Mouse (Mus musculus) CH12.LX (cell line): ENCODE results near the gene Ssh3. TPM values are rescaled to one million over a fixed set of nuclear protein-coding genes. Genes with fewer than 3 reads are reported as not detected.

Experiments used
- DNase-seq: peaks from one replicate; pipeline ENCODE4 v3.0.0-alpha.2; 2013; ENCODE audit errors: extremely low read depth
- H3K27ac ChIP-seq: 2 replicates; pipeline ENCODE4 v1.5.1; 2012; ENCODE audit warnings: low read depth, mild to moderate bottlenecking, control low read depth, moderate library complexity; ENCODE audit not compliant: insufficient read depth
- H3K27me3 ChIP-seq: replicated peaks from 2 replicates; pipeline ENCODE3; 2012; ENCODE audit warnings: inconsistent platforms
- H3K36me3 ChIP-seq, 2 experiments: replicated peaks in 1 of 2; 2 replicates each; pipeline versions ENCODE3 to v1.6.1; 2012; ENCODE audit warnings: inconsistent platforms in 1 of 2, low read length in 1 of 2, mild to moderate bottlenecking in 1 of 2, mixed read lengths in 1 of 2, moderate library complexity in 1 of 2; ENCODE audit not compliant: control insufficient read depth in 1 of 2, insufficient read depth in 1 of 2
- H3K4me1 ChIP-seq, 2 experiments: 2 replicates each; pipeline ENCODE4 v1.6.1; 2012; ENCODE audit warnings: inconsistent platforms in 1 of 2, moderate library complexity in 1 of 2; ENCODE audit not compliant: insufficient read depth in 2 of 2, control insufficient read depth in 1 of 2
- H3K4me2 ChIP-seq: 2 replicates; pipeline ENCODE4 v1.6.1; 2012; ENCODE audit warnings: low read depth, mild to moderate bottlenecking, control low read depth; ENCODE audit not compliant: poor library complexity, insufficient read depth, severe bottlenecking
- H3K4me3 ChIP-seq, 3 experiments: fragments of 150-350 bp in 1 of 3; sonication (generic) in 1 of 3; replicated peaks in 1 of 3; 2 replicates each; pipeline versions ENCODE3 to v1.5.1; 2011 to 2012; ENCODE audit warnings: low read depth in 2 of 3, low read length in 2 of 3, mild to moderate bottlenecking in 2 of 3, moderate library complexity in 2 of 3, control low read depth in 1 of 3, improper control_type of control experiment in 1 of 3, inconsistent platforms in 1 of 3, mixed read lengths in 1 of 3; ENCODE audit not compliant: poor library complexity in 1 of 3
- H3K79me2 ChIP-seq: replicated peaks from 2 replicates; pipeline ENCODE4 v1.6.1; 2012; ENCODE audit warnings: mild to moderate bottlenecking, moderate library complexity; ENCODE audit not compliant: control insufficient read depth, poor library complexity, insufficient read depth, severe bottlenecking; ENCODE audit errors: extremely low read depth
- H3K9ac ChIP-seq: 2 replicates; pipeline ENCODE4 v1.6.1; 2012; ENCODE audit warnings: low read depth, mild to moderate bottlenecking, control low read depth, moderate library complexity; ENCODE audit not compliant: insufficient read depth
- H3K9me3 ChIP-seq: replicated peaks from 2 replicates; pipeline ENCODE3; 2012; ENCODE audit warnings: low read length, inconsistent platforms, mixed read lengths
- BHLHE40 ChIP-seq: IDR thresholded peaks from 2 replicates; pipeline ENCODE4 v1.6.1; 2011; ENCODE audit warnings: mild to moderate bottlenecking, low read depth, low read length, improper control_type of control experiment
- CHD1 ChIP-seq: IDR thresholded peaks from 2 replicates; pipeline ENCODE4 v1.6.1; 2012; ENCODE audit warnings: low read depth, low read length, improper control_type of control experiment, inconsistent platforms
- CHD2 ChIP-seq: IDR thresholded peaks from 2 replicates; pipeline ENCODE4 v1.6.1; 2011; ENCODE audit warnings: low read length, improper control_type of control experiment
- E2F4 ChIP-seq: IDR thresholded peaks from 2 replicates; pipeline ENCODE4 v1.6.1; 2011; ENCODE audit warnings: low read depth, low read length, improper control_type of control experiment; ENCODE audit not compliant: insufficient replicate concordance
- ELF1 ChIP-seq: IDR thresholded peaks from 2 replicates; pipeline ENCODE4 v1.6.1; 2014; ENCODE audit warnings: low read depth, mild to moderate bottlenecking, inconsistent platforms, low read length, improper control_type of control experiment
- EP300 ChIP-seq: IDR thresholded peaks from 2 replicates; pipeline ENCODE4 v1.6.1; 2011; ENCODE audit warnings: low read length, improper control_type of control experiment
- ETS1 ChIP-seq: conservative IDR thresholded peaks from 2 replicates; pipeline ENCODE4 v1.6.1; 2012; ENCODE audit warnings: low read depth, mild to moderate bottlenecking, inconsistent platforms, low read length, improper control_type of control experiment, moderate library complexity
- HCFC1 ChIP-seq: IDR thresholded peaks from 2 replicates; pipeline ENCODE4 v1.6.1; 2012; ENCODE audit warnings: low read depth, mild to moderate bottlenecking, inconsistent platforms, low read length, improper control_type of control experiment
- IRF4 ChIP-seq: IDR thresholded peaks from 2 replicates; pipeline ENCODE4 v1.6.1; 2014; ENCODE audit warnings: low read depth, mild to moderate bottlenecking, inconsistent platforms, low read length, improper control_type of control experiment
- KAT2A ChIP-seq: IDR thresholded peaks from 2 replicates; pipeline ENCODE4 v1.6.1; 2012; ENCODE audit warnings: low read length, improper control_type of control experiment, inconsistent platforms; ENCODE audit not compliant: insufficient replicate concordance
- MAZ ChIP-seq: IDR thresholded peaks from 2 replicates; pipeline ENCODE4 v1.6.1; 2012; ENCODE audit warnings: low read depth, mild to moderate bottlenecking, inconsistent platforms, low read length, improper control_type of control experiment, moderate library complexity
- MEF2A ChIP-seq: IDR thresholded peaks from 2 replicates; pipeline ENCODE4 v1.6.1; 2014; ENCODE audit warnings: low read depth, mild to moderate bottlenecking, inconsistent platforms, low read length, improper control_type of control experiment, borderline replicate concordance
- MXI1 ChIP-seq: IDR thresholded peaks from 2 replicates; pipeline ENCODE4 v1.6.1; 2011; ENCODE audit warnings: mild to moderate bottlenecking, low read depth, low read length, improper control_type of control experiment
- MYC ChIP-seq: IDR thresholded peaks from 2 replicates; pipeline ENCODE4 v1.6.1; 2011; ENCODE audit warnings: low read depth, mild to moderate bottlenecking, improper control_type of control experiment, low read length
- NRF1 ChIP-seq: IDR thresholded peaks from 2 replicates; pipeline ENCODE4 v1.6.1; 2014; ENCODE audit warnings: low read depth, mild to moderate bottlenecking, inconsistent platforms, low read length, improper control_type of control experiment, moderate library complexity
- POLR2A ChIP-seq: IDR thresholded peaks from 2 replicates; pipeline ENCODE4 v1.6.1; 2011; ENCODE audit warnings: low read depth, mild to moderate bottlenecking, improper control_type of control experiment, low read length
- POLR2AphosphoS2 ChIP-seq: IDR thresholded peaks from 2 replicates; pipeline ENCODE4 v1.6.1; 2011; ENCODE audit warnings: low read depth, low read length, improper control_type of control experiment
- RAD21 ChIP-seq: IDR thresholded peaks from 2 replicates; pipeline ENCODE4 v1.6.1; 2011; ENCODE audit warnings: low read depth, mild to moderate bottlenecking, low read length, improper control_type of control experiment, moderate library complexity
- RCOR1 ChIP-seq: conservative IDR thresholded peaks from 2 replicates; pipeline ENCODE4 v1.6.1; 2012; ENCODE audit warnings: low read depth, mild to moderate bottlenecking, inconsistent platforms, low read length, improper control_type of control experiment
- SIN3A ChIP-seq: IDR thresholded peaks from 2 replicates; pipeline ENCODE4 v1.6.1; 2012; ENCODE audit warnings: low read length, improper control_type of control experiment, inconsistent platforms
- TCF12 ChIP-seq: IDR thresholded peaks from 2 replicates; pipeline ENCODE4 v1.6.1; 2014; ENCODE audit warnings: low read depth, mild to moderate bottlenecking, inconsistent platforms, low read length, improper control_type of control experiment
- USF1 ChIP-seq: IDR thresholded peaks from 2 replicates; pipeline ENCODE4 v1.6.1; 2014; ENCODE audit warnings: low read depth, mild to moderate bottlenecking, inconsistent platforms, low read length, improper control_type of control experiment
- ZC3H11A ChIP-seq: IDR thresholded peaks from 2 replicates; pipeline ENCODE4 v1.6.1; 2012; ENCODE audit warnings: low read depth, mild to moderate bottlenecking, inconsistent platforms, low read length, improper control_type of control experiment
- ZNF384 ChIP-seq: IDR thresholded peaks from 2 replicates; pipeline ENCODE4 v1.6.1; 2012; ENCODE audit warnings: low read depth, low read length, improper control_type of control experiment, inconsistent platforms
- dilution Hi-C: fragments of 300-500 bp; cut with MboI; formaldehyde crosslinking; loops from 2 replicates; pipeline ENCODE4 v1.14.3; 2020; ENCODE audit warnings: low sequenced_read_pairs; ENCODE audit not compliant: extremely low pct_unique_long_range_greater_than_20kb, extremely low pct_ligation_motif_present
- in situ Hi-C: fragments of 300-500 bp; cut with MboI; formaldehyde crosslinking; loops from 3 replicates; pipeline ENCODE4 v1.14.3; 2019; ENCODE audit warnings: low sequenced_read_pairs, low pct_ligation_motif_present, low pct_unique_long_range_greater_than_20kb, mixed read lengths
- polyA plus RNA-seq: library from polyadenylated mRNA; unstranded; fragments of >175 nt; gene quantifications from 2 replicates; pipeline ENCODE4 v1.2.1, GENCODE M21; 2012; ENCODE audit warnings: low read depth; ENCODE audit not compliant: insufficient read length
- total RNA-seq, 2 experiments: library from RNA; depleted of rRNA; stranded (reverse); fragments of 300-350 nt in 1 of 2; fragments of >200 nt in 1 of 2; gene quantifications; 2 replicates each; pipeline ENCODE4 v1.2.3; 2012 to 2014

The Ssh3 gene
- total and polyA plus RNA-seq, 3 experiments = 5.6 to 30.0 (median 12.3) TPM

- H3K4me1 ChIP-seq = peaks cover 72 to 97% of the 10 kb centered on the region in 2 experiments
- H3K27me3 ChIP-seq = no peaks in the 10 kb centered on the region
- H3K79me2 ChIP-seq = peaks cover 77% of the 10 kb centered on the region
- H3K9ac ChIP-seq = no peak overlapping the region
- TF ChIP-seq RCOR1 (no peak), MAZ (peak; percentile 67), POLR2A (0 out of 2 replicates have a peak, but pooled peaks have one; percentile 14), E2F4 (no peak), CHD2 (peak; percentile 90), NRF1 (0 out of 2 replicates have a peak, but pooled peaks have one; percentile 21), ZC3H11A (no peak), ZNF384 (no peak), BHLHE40 (peak; percentile 70), MYC (no peak; the same call in 1 of the 2 replicates), SIN3A (peak; percentile 96), EP300 (peak; percentile 75; the same call in 1 of the 2 replicates), CHD1 (peak; percentile 56; the same call in 1 of the 2 replicates), KAT2A (no peak), HCFC1 (peak; percentile 57), USF1 (no peak), RAD21 (no peak), MXI1 (peak; percentile 77), IRF4 (peak; percentile 74; the same call in 1 of the 2 replicates), ETS1 (peak; percentile 91), POLR2AphosphoS2 (peak; percentile 42; the same call in 1 of the 2 replicates), ELF1 (peak; percentile 80), MEF2A (peak; percentile 84), TCF12 (peak; percentile 86)
- H3K27ac ChIP-seq = peak overlapping the region; percentile 86
- peaks cover 18% of the 10 kb centered on the region for H3K9me3 ChIP-seq
- peak; percentile 91 for DNase-seq
- in situ Hi-C loops (no loop called here), dilution Hi-C loops (no loop called here)
- H3K4me3 ChIP-seq = peak overlapping the region in 2 of 3 experiments; percentile 4 to 17
- peak overlapping the region; percentile 53 for H3K4me2 ChIP-seq
- peaks cover 62 to 88% of the 10 kb centered on the region in 2 experiments for H3K36me3 ChIP-seq
Observed at GRCm38 (mm10) chr19:4294381-4295097, 25.6 kb upstream of the Ssh3 start.
